Mouse (Mus musculus): ENCODE results near the gene C330007P06Rik. TPM values are rescaled to one million over a fixed set of nuclear protein-coding genes. Genes with fewer than 3 reads are reported as not detected.
"Not testable (repeated sequence)": the region's sequence is repeated elsewhere in the genome, so short reads cannot be mapped to it uniquely, and the experiment has no call there.

Gene C330007P06Rik
- total and polyA plus RNA-seq, 2 experiments from 2014 or later: 16.9 to 22.0 TPM

DNA sequence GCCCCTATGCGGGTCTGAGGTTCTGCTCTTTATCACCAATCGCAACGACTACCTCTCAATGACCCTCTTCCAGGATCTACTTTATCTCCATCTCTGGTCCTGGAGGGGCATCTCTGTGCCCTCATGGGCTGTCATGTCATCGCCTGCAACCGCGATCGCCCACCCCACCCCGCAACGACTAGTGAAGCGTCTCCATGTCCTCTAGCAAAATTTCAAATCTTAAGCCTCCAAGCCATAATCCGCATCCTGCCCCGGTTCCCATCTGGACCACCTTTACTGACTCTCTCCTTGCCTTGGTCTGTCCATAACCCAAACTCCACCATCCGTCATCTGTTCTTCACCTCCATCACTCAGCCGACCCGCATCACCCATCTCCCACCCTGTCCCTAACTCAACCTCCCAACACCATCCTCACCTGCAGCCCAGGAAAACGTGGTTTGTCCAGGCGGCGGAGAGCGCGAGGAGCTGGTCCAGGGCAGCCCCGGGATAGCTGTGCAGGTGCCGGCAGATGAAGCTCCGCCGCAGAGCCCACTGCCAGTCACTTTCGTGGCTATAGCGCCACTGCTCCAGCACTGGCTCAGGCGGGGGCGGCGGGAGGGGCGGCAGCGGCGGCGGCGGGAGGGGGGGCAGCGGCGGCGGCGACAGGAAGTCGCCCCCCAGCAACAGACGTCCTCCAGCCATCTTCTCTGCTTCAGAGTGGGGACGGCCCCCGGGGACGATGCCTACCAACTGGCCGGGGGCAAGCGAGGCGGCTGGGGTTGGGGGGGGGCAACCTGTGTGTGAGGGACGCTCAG, 28.6 kb upstream of the C330007P06Rik start, which contains the start of gene Nkrf:
Gene Nkrf (minus strand): TSS at position 579 of the 794 bp plus-strand sequence.
- no peaks in the 10 kb centered on the region for H3K36me3 ChIP-seq (ENCODE audit: insufficient read depth, low read length)
- H3K4me3 ChIP-seq (ENCODE audit: low read depth, low read length): peak within 1 kb of the TSS; percentile 56
- peak; percentile 83 for ATAC-seq (ENCODE audit: low FRiP score)
- TF ChIP-seq CTCF (IDR thresholded peaks at IDR 0.05): no peak
- WGBS: 20% methylated on average over 34 of the region's 47 CpGs
- H3K27ac ChIP-seq (ENCODE audit: low read depth, low read length): peak within 1 kb of the TSS; percentile 80
- no peaks in the 10 kb centered on the region for H3K9me3 ChIP-seq (ENCODE audit: low read length)
- no peaks in the 10 kb centered on the region for H3K4me1 ChIP-seq (ENCODE audit: insufficient read depth, low read length)
- H3K9ac ChIP-seq (replicated peaks; ENCODE audit: low read length, poor library complexity, severe bottlenecking): peak within 1 kb of the TSS; percentile 70
- peak within 1 kb of the TSS; percentile 46 for H3K4me2 ChIP-seq (ENCODE audit: low read depth, low read length, poor library complexity, severe bottlenecking)
- peak; percentile 46 for DNase-seq (ENCODE audit: low spot score)
- H3K27me3 ChIP-seq (ENCODE audit: insufficient read depth, low read length): no peaks in the 10 kb centered on the region

DNA sequence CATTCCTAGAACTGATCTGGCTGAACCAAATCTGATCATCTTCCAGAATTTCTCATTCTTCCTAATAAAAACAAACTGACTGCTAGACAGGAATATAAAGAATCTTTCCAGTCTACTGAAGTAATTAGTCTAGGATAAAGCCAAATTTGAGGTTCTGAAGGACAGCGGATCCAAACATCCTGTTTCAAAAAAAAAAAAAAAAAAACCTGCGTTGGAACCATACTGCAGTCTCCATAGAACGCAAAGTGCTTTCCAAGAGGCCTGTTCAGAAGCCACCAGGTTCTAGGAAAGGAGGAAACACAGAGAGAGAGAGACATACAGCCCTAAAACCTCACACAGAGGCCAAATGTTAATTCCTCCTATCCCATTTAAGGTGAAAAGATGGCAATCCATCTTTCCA, 27.7 kb upstream of the C330007P06Rik start:
- no peak for DNase-seq (ENCODE audit: low spot score)

DNA sequence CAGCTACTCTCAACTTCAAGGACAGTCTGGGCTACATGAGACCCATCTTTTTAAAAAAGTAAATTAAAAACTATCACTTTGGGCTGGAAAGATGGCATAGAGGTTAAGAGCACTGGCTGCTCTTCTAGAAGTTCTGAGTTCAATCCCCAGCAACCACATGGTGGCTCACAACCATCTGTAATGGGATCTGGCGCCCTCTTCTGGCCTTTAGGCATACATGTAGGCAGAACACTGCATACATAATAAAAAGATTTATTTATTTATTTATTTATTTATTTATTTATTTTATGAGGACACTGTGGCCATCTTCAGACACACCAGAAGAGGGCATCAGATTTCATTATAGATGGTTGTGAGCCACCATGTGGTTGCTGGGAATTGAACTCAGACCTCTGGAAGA, 25.0 kb upstream of the C330007P06Rik start:
- not testable (repeated sequence) for ATAC-seq (ENCODE audit: low FRiP score); H3K4me2 ChIP-seq (ENCODE audit: low read depth, low read length, poor library complexity, severe bottlenecking); H3K4me3 ChIP-seq (ENCODE audit: low read depth, low read length); H3K27ac ChIP-seq (ENCODE audit: low read depth, low read length); H3K4me1 ChIP-seq (ENCODE audit: insufficient read depth, low read length); H3K27me3 ChIP-seq (ENCODE audit: insufficient read depth, low read length); H3K9ac ChIP-seq (replicated peaks; ENCODE audit: low read length, poor library complexity, severe bottlenecking); H3K36me3 ChIP-seq (ENCODE audit: insufficient read depth, low read length); H3K9me3 ChIP-seq (ENCODE audit: low read length)
- peak; percentile 14 for DNase-seq (ENCODE audit: low spot score)
- 42% methylated on average over 1 of the region's 1 CpGs for WGBS
- peak; percentile 45 for TF ChIP-seq CTCF (IDR thresholded peaks at IDR 0.05)

More for the DNA sequence above, 27.7 kb upstream of the C330007P06Rik start:
- H3K36me3 ChIP-seq (ENCODE audit: insufficient read depth, low read length): no peaks in the 10 kb centered on the region
- H3K4me2 ChIP-seq (ENCODE audit: low read depth, low read length, poor library complexity, severe bottlenecking): peak overlapping the region; percentile 46
- H3K4me3 ChIP-seq (ENCODE audit: low read depth, low read length): peak overlapping the region; percentile 56
- peak overlapping the region; percentile 70 for H3K9ac ChIP-seq (replicated peaks; ENCODE audit: low read length, poor library complexity, severe bottlenecking)
- no peak for ATAC-seq (ENCODE audit: low FRiP score)
- H3K27ac ChIP-seq (ENCODE audit: low read depth, low read length): peak overlapping the region; percentile 80
- H3K4me1 ChIP-seq (ENCODE audit: insufficient read depth, low read length): no peaks in the 10 kb centered on the region
- H3K9me3 ChIP-seq (ENCODE audit: low read length): no peaks in the 10 kb centered on the region
- H3K27me3 ChIP-seq (ENCODE audit: insufficient read depth, low read length): no peaks in the 10 kb centered on the region
- no peak for TF ChIP-seq CTCF (IDR thresholded peaks at IDR 0.05)
- 24% methylated on average over 3 of the region's 3 CpGs for WGBS

DNA sequence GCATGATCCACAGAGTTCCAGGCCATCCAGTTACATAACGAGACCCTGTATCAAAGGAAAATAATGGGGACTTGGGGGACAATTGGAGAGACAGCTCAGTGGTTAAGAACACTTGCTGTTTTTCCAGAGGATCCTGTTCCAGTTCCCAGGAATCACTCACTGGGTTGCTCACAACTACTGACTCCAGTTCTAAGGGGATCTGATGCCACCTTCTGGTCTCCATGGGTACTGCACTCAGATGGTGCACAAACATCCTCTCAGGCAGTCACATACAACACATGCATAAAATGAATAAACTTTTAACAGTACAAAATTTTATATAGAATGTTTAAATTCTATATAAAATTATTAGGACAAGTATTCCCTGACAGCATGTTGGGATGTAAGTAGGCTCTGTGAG, 10.8 kb upstream of the C330007P06Rik start:
- no peaks in the 10 kb centered on the region for H3K9me3 ChIP-seq (ENCODE audit: low read length)
- H3K27me3 ChIP-seq (ENCODE audit: insufficient read depth, low read length): no peaks in the 10 kb centered on the region
- no peaks in the 10 kb centered on the region for H3K36me3 ChIP-seq (ENCODE audit: insufficient read depth, low read length)
- peak; percentile 51 for TF ChIP-seq CTCF (IDR thresholded peaks at IDR 0.05)
- H3K4me1 ChIP-seq (ENCODE audit: insufficient read depth, low read length): no peaks in the 10 kb centered on the region
- H3K27ac ChIP-seq (ENCODE audit: low read depth, low read length): no peak overlapping the region
- H3K9ac ChIP-seq (replicated peaks; ENCODE audit: low read length, poor library complexity, severe bottlenecking): no peak overlapping the region
- no peak overlapping the region for H3K4me2 ChIP-seq (ENCODE audit: low read depth, low read length, poor library complexity, severe bottlenecking)
- ATAC-seq (ENCODE audit: low FRiP score) (no peak), DNase-seq (ENCODE audit: low spot score) (no peak)
- 96% methylated on average over 1 of the region's 1 CpGs for WGBS
- H3K4me3 ChIP-seq (ENCODE audit: low read depth, low read length): no peak overlapping the region

DNA sequence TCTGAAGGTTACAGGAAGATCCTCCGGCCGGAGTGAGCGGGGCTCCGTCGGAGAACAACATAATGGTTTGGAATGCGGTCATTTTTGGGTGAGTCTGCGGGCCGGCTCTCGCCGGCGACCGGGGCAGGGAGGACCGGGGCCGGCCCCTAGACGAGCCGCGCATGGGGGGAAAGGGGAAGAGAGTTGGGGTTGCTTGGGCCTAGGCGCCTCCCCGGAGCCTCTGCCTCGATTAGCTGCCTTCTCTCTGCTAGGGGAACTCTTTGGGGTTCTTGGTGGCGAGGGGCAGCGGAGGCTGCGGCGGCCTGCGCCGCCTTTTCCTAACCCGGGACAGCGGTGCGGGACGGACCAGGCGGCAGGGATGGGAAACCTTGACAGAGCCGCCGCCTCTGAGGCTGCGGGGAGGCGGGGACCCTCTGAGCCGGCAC, 805 bp upstream of the C330007P06Rik start:
- Histone ChIP-seq H3K9ac (replicated peaks; ENCODE audit: low read length, poor library complexity, severe bottlenecking) (peak overlapping the region; percentile 71), H3K4me1 (ENCODE audit: insufficient read depth, low read length) (no peaks in the 10 kb centered on the region), H3K4me2 (ENCODE audit: low read depth, low read length, poor library complexity, severe bottlenecking) (peak overlapping the region; percentile 60), H3K36me3 (ENCODE audit: insufficient read depth, low read length) (no peaks in the 10 kb centered on the region), H3K27ac (ENCODE audit: low read depth, low read length) (peak overlapping the region; percentile 62; the same call in 1 of the 2 replicates), H3K4me3 (ENCODE audit: low read depth, low read length) (peak overlapping the region; percentile 69), H3K9me3 (ENCODE audit: low read length) (no peaks in the 10 kb centered on the region), H3K27me3 (ENCODE audit: insufficient read depth, low read length) (no peaks in the 10 kb centered on the region)
- WGBS: 20% methylated on average over 31 of the region's 36 CpGs
- no peak for TF ChIP-seq CTCF (IDR thresholded peaks at IDR 0.05)
- ATAC-seq (ENCODE audit: low FRiP score) (peak; percentile 57; the same call in 1 of the 2 replicates), DNase-seq (ENCODE audit: low spot score) (no peak)

GRCm38 (mm10) chrX:36874178-36874696, 326 bp upstream of the C330007P06Rik start:
- no peaks in the 10 kb centered on the region for H3K36me3 ChIP-seq (ENCODE audit: insufficient read depth, low read length)
- no peaks in the 10 kb centered on the region for H3K9me3 ChIP-seq (ENCODE audit: low read length)
- H3K4me3 ChIP-seq (ENCODE audit: low read depth, low read length): peak overlapping the region; percentile 69
- peak; percentile 97 for ATAC-seq (ENCODE audit: low FRiP score)
- no peaks in the 10 kb centered on the region for H3K27me3 ChIP-seq (ENCODE audit: insufficient read depth, low read length)
- TF ChIP-seq CTCF (IDR thresholded peaks at IDR 0.05): no peak
- H3K27ac ChIP-seq (ENCODE audit: low read depth, low read length): peak overlapping the region; percentile 62; the same call in 1 of the 2 replicates
- peak overlapping the region; percentile 60 for H3K4me2 ChIP-seq (ENCODE audit: low read depth, low read length, poor library complexity, severe bottlenecking)
- peak overlapping the region; percentile 71 for H3K9ac ChIP-seq (replicated peaks; ENCODE audit: low read length, poor library complexity, severe bottlenecking)
- DNase-seq (ENCODE audit: low spot score): peak; percentile 81
- WGBS: 11% methylated on average over 57 of the region's 57 CpGs
- no peaks in the 10 kb centered on the region for H3K4me1 ChIP-seq (ENCODE audit: insufficient read depth, low read length)

Data from midbrain, postnatal 0 days (tissue).